Mouse (Mus musculus) embryonic fibroblast, embryonic 13.5 days (primary cell): ENCODE measurements around the gene Chst5.

ENCODE experiments used
- CTCF ChIP-seq: IDR thresholded peaks from 2 replicates; pipeline ENCODE4 v1.5.1; 2011; ENCODE audit warnings: mild to moderate bottlenecking, control low read depth, low read length, moderate library complexity, borderline replicate concordance; ENCODE audit not compliant: insufficient read depth
- POLR2A ChIP-seq: IDR thresholded peaks from 2 replicates; pipeline ENCODE4 v1.6.1; 2011; ENCODE audit warnings: low read depth, mild to moderate bottlenecking, control low read depth, low read length, moderate library complexity

DNA sequence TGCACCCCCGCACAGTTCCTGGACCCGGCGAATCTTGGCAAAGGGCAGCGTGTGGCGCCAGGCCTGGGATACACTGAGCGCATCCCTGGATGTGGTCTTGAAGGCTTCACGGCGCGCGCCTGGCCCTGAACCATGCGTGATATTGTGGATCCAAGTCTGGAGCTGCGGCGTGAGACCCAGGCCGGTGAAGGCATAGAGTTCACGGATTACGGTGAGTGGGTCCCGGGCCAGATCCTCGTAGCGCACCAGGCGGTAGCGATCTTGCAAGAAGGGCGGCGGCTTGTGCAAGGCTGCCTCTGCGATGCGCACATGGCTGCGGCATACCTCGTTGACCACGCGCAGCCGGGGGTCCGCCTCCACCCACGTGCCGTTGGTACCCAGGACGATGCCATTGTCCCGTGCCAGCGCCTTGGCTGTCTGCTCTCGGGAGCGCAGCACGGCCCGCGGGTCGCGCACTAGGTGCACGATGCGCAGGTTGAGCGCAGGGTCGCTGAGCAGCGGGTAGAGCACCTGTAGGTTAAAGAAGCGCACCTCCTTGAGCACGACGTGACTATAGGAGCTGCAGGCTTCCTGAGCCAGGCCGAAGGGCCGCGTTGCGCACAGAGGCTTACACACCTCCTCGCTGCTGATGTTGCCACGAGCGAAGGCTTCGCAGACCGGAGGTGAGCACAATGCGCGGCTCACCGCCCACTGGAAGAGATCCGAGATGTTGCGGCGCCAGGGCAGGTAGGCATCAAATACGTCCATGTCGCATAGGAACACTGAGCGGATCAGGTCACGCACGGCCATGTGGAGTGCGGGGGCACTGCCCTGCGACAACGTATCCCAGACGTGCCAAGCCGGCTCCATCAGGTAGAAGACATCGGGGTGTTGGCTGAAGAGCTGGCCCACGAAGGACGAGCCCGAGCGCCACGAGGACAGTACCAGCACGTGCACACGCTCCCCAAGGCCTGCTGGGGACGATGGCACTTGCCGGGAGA is 20.0 kb downstream of the Chst5 start:
- TF ChIP-seq CTCF (no peak), POLR2A (no peak)
